Mouse (Mus musculus) MEL-GATA-1-ER (cell line): ENCODE data around the gene Gpat3.
A peak's percentile ranks its signal among the peaks of the same experiment; 100 is the strongest.

Source experiments
- DNase-seq: peaks from one replicate; pipeline ENCODE4 v3.0.0-alpha.2; 2012; ENCODE audit warnings: low read depth; ENCODE audit errors: extremely low read depth

Gpat3 gene

GRCm38 (mm10) chr5:100914989-100915388 is 69.5 kb downstream of the Gpat3 start:
- DNase-seq = peak; percentile 60

- no peak for DNase-seq
Measured at GRCm38 (mm10) chr5:100915411-100915810, 69.9 kb downstream of the Gpat3 start.

GRCm38 (mm10) chr5:100916416-100916815 is 70.9 kb downstream of the Gpat3 start:
- DNase-seq = peak; percentile 40

GRCm38 (mm10) chr5:100917252-100917774 is 71.8 kb downstream of the Gpat3 start:
- DNase-seq = peak; percentile 59

GRCm38 (mm10) chr5:100919069-100919468 is 73.6 kb downstream of the Gpat3 start:
- peak; percentile 51 for DNase-seq

DNA sequence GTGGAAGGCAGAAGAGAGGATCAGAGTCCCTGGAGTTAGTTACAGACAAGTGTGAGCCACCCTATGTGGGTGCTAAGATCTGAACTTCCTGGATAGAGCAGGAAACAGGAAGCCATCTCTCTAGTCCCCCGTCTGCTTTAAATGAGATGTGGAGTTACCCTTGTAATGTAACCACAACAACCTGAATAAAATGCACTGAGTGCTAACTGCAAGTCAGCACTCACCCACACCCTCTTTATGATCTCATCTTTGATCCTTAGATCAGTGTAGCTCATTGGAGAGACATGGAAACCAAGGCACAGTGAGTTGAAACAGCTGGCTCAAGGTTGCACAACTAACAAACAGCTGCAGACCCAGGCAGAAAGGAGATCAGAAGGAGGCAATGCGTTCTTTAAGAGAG is 84.2 kb downstream of the Gpat3 start:
- no peak for DNase-seq

DNA sequence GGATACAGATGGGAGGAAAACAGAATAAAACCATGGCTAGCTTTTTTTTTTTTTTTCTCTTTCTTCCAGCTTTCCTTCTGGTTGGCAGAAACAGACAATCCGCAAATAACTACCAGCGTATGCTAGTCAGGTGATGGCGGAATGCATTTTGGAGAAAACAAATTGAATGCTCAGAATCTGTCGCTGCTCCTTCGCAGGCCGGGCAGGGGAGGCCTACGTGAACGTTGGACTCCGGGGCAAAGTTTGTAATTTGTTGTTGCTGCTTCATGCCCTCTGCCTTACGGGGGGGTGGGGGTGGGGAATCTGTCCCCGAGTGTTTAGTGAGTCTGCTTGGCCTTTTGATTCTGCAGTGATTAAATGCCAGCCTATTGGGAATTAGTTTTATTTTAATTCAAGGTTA is 98.2 kb downstream of the Gpat3 start:
- DNase-seq = no peak

- DNase-seq = no peak
Measured at GRCm38 (mm10) chr5:100945336-100945735, 99.8 kb downstream of the Gpat3 start.
